Mouse (Mus musculus) lung, embryonic 14.5 days (tissue): Measurements from ENCODE around the gene Slc41a1. TPM values are rescaled to one million over a fixed set of nuclear protein-coding genes. Genes with fewer than 3 reads are reported as not detected.
"Not testable (repeated sequence)": the region's sequence is repeated elsewhere in the genome, so short reads cannot be mapped to it uniquely, and the experiment has no call there.

Experiments
- ATAC-seq: fragments of 200-750 bp; cut with Nextera tagmentation; 2 replicates; pipeline ENCODE4 v1.8.0; 2017; ENCODE audit warnings: mild to moderate bottlenecking, moderate TSS enrichment, moderate library complexity; ENCODE audit not compliant: insufficient read depth
- DNase-seq: peaks from one replicate; pipeline ENCODE4 v3.0.0-alpha.2; 2015
- H3K27ac ChIP-seq: fragments of 300-500 bp; sonication (generic); 2 replicates; pipeline ENCODE4 v1.5.1; 2014; ENCODE audit warnings: low read depth, mild to moderate bottlenecking, moderate library complexity
- H3K27me3 ChIP-seq: fragments of 300-500 bp; sonication (generic); 2 replicates; pipeline ENCODE4 v1.6.1; 2014; ENCODE audit warnings: low read length, control low read depth; ENCODE audit not compliant: insufficient read depth
- H3K36me3 ChIP-seq: fragments of 300-500 bp; sonication (generic); 2 replicates; pipeline ENCODE4 v1.6.1; 2014; ENCODE audit warnings: control low read depth; ENCODE audit not compliant: insufficient read depth
- H3K4me1 ChIP-seq: fragments of 300-500 bp; sonication (generic); 2 replicates; pipeline ENCODE4 v1.6.1; 2014; ENCODE audit warnings: antibody characterized with exemption, control low read depth; ENCODE audit not compliant: insufficient read depth
- H3K4me2 ChIP-seq: fragments of 300-500 bp; sonication (generic); 2 replicates; pipeline ENCODE4 v1.6.1; 2014; ENCODE audit warnings: mild to moderate bottlenecking
- H3K4me3 ChIP-seq: fragments of 300-500 bp; sonication (generic); 2 replicates; pipeline ENCODE4 v1.5.1; 2014; ENCODE audit warnings: low read depth, low read length
- H3K9ac ChIP-seq: fragments of 300-500 bp; sonication (generic); 2 replicates; pipeline ENCODE4 v1.6.1; 2014
- H3K9me3 ChIP-seq: fragments of 300-500 bp; sonication (generic); 2 replicates; pipeline ENCODE4 v1.6.1; 2016; ENCODE audit warnings: low read depth, low read length, control low read depth
- CTCF ChIP-seq: IDR thresholded peaks from 2 replicates; pipeline ENCODE4 v1.5.1; 2016; ENCODE audit warnings: antibody characterized with exemption, low read depth
- WGBS: fragments of 180-500 bp; shearing (Covaris S2); extraction: QIAGEN DNeasy Blood & Tissue Kit; methylation state at CpG from one replicate; pipeline ENCODE4 v1.1.7; 2014; 5-methylcytosine and 5-hydroxymethylcytosine counted together
- polyA plus RNA-seq: library from polyadenylated mRNA; unstranded; fragments of >200 nt; fragmentation: Nextera tagmentation; extraction: Ambion mirVana; gene quantifications from 2 replicates; pipeline ENCODE4 v1.2.1, GENCODE M21; 2014

Slc41a1 gene
- polyA plus RNA-seq, 1 experiment from 2014 or later = 11.4 TPM

DNA sequence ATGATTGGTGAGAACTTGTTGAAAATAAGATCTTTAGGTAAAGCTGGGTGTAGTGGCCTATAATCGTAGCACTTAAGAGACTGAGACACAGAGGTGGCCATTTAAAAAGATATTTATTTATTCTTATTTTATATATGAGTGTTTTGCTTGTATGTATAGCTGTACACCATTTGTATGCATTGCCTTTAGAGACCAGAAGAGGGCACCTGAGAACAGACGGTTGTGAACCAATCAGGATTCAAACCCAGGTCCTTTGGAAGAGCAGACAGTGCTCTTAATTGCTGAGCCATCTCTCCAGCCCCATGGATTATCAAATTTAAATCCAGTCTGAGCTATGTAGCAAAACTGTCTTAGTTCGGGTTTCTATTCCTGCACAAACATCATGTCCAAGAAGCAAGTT lies 13.1 kb upstream of the Slc41a1 start:
- Histone ChIP-seq H3K9me3 (no peaks in the 10 kb centered on the region), H3K4me1 (no peaks in the 10 kb centered on the region), H3K27ac (no peak overlapping the region), H3K36me3 (no peaks in the 10 kb centered on the region), H3K9ac (no peak overlapping the region), H3K4me2 (no peak overlapping the region), H3K27me3 (no peaks in the 10 kb centered on the region), H3K4me3 (no peak overlapping the region)
- no peak for ATAC-seq
- no peak for TF ChIP-seq CTCF
- DNase-seq = peak; percentile 14
- WGBS = 81% methylated on average over 3 of the region's 3 CpGs

DNA sequence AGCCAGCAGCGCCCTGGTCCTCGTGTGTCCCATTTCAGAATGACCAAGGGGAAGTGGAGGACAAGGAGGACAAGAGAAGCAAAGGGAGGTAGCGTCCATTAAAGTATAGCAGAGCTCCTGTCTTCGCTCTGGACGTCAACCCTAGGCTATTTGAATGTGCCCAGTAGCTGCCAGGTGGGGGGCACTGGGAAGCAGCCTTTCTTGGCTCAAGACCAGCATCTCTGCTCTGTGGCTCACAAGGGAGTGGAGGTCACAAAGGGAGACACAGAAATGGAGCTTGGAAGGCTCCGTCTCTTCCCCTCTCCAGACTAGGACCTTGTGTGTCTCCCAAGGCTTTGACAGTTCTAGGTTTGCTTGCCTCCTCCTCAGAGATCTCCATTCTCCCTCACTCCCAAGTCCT lies 10.4 kb upstream of the Slc41a1 start:
- DNase-seq = no peak
- no peaks in the 10 kb centered on the region for H3K4me1 ChIP-seq
- H3K4me3 ChIP-seq = no peak overlapping the region
- no peak for ATAC-seq
- no peak overlapping the region for H3K4me2 ChIP-seq
- H3K9ac ChIP-seq = no peak overlapping the region
- TF ChIP-seq CTCF = no peak
- no peaks in the 10 kb centered on the region for H3K27me3 ChIP-seq
- WGBS = 84% methylated on average over 6 of the region's 6 CpGs
- no peaks in the 10 kb centered on the region for H3K36me3 ChIP-seq
- no peaks in the 10 kb centered on the region for H3K9me3 ChIP-seq
- H3K27ac ChIP-seq = no peak overlapping the region

DNA sequence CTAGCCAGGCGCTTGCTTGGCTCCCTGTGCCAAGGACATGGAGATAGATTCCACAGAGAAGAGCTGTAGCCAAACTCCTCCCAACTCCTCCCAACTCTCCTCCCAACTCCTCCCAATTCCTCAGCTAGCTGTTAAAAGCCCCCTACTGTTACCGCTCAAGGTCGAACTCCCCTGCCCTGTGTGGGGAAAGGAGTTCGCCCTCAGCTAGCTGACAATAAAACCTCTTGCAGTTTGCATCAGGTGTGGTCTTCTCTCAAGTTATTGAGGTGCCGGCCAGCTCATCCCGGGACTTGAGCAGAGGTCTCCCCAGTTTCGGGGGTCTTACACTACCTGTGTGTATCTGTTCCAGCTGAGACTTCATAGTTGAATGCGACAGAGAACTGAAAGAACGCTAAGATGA lies 6.9 kb upstream of the Slc41a1 start:
- H3K4me2 ChIP-seq, H3K9me3 ChIP-seq, H3K4me1 ChIP-seq, H3K9ac ChIP-seq, DNase-seq, H3K4me3 ChIP-seq, H3K27ac ChIP-seq, H3K36me3 ChIP-seq, H3K27me3 ChIP-seq, ATAC-seq: not testable (repeated sequence)
- 76% methylated on average over 8 of the region's 9 CpGs for WGBS

DNA sequence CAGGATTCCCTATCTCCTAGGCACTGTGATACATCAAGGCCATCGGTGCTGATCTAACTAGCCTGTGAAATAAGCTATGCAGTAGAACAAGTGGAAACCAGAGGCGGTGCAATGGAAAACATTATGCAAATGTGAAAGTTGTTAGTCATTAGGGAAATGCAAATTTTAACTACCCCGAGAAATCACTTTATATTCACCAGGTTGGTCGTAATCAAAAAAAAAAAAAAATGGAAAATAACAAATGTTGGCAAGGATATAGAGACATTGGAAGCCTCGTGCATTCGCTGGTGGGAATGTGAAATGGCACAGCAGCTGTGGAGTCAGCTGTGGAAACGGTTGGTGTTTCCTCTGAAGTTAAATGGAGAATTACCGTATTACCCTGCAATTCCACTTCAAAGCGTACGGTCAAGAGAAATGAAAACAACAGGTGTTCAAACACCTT lies 6.4 kb upstream of the Slc41a1 start:
- TF ChIP-seq CTCF = no peak
- no peaks in the 10 kb centered on the region for H3K36me3 ChIP-seq
- H3K9ac ChIP-seq = no peak overlapping the region
- no peaks in the 10 kb centered on the region for H3K4me1 ChIP-seq
- 59% methylated on average over 10 of the region's 10 CpGs for WGBS
- no peaks in the 10 kb centered on the region for H3K27me3 ChIP-seq
- H3K9me3 ChIP-seq = no peaks in the 10 kb centered on the region
- H3K4me3 ChIP-seq = no peak overlapping the region
- no peak overlapping the region; the same call in 1 of the 2 replicates for H3K27ac ChIP-seq
- no peak overlapping the region for H3K4me2 ChIP-seq
- ATAC-seq = no peak
- DNase-seq = no peak

DNA sequence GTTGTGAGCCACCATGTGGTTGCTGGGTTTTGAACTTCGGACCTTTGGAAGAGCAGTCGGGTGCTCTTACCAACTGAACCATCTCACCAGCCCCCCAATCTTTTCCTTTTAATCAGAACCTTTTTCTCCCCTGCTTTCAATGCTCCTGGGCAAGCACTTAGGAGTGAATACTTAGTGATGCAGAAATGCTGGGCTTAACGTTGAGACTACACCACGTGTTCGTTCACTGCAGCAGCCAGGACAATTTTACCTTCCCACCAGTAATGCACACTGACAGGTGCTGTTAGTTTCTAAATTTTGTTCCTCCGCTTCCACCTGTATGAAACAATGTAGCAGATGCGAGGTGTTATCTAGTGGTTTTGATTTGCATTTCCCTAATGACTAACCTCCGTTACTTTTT lies 5.0 kb upstream of the Slc41a1 start:
- no peak for TF ChIP-seq CTCF
- no peaks in the 10 kb centered on the region for H3K27me3 ChIP-seq
- peaks cover 6% of the 10 kb centered on the region for H3K4me1 ChIP-seq
- no peak overlapping the region for H3K4me3 ChIP-seq
- no peak overlapping the region for H3K27ac ChIP-seq
- 83% methylated on average over 8 of the region's 8 CpGs for WGBS
- ATAC-seq = no peak
- no peak for DNase-seq
- H3K4me2 ChIP-seq = no peak overlapping the region
- no peaks in the 10 kb centered on the region for H3K36me3 ChIP-seq
- H3K9me3 ChIP-seq = no peaks in the 10 kb centered on the region
- H3K9ac ChIP-seq = no peak overlapping the region

DNA sequence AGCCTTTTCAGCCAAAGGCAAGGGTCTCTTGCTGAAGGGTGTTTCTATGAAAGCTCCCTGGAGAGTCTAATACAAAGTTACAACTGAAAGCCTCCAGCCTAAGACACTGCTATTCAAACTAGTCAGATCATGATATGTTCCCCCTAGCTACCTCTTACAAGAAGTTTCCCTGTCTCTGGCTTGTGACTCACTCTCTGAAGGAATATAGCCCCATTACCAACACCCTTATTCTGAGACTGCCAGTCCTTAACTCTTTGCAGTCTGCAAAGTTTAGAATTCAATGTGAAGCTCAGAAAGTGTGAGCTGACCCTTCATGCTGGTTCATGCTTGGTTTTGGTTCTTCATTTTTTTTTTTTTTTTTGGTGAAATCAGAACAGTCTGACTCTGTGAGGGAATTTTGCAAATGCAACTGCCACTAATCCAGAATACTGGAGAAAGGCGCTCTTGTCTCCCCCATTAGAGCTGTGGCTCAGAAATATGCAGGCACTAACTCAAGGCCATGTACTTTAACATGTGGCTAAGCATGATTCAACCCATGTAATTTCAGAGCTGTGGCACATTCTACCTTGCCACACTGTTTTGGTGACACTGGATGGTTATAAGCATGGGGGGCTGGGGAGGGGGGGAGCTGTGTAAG lies 4.3 kb upstream of the Slc41a1 start:
- no peak overlapping the region for H3K9ac ChIP-seq
- H3K27me3 ChIP-seq = no peaks in the 10 kb centered on the region
- no peaks in the 10 kb centered on the region for H3K36me3 ChIP-seq
- no peak overlapping the region for H3K27ac ChIP-seq
- H3K4me3 ChIP-seq = no peak overlapping the region
- no peak for ATAC-seq
- peaks cover 7% of the 10 kb centered on the region for H3K4me1 ChIP-seq
- H3K4me2 ChIP-seq = no peak overlapping the region
- no peak for TF ChIP-seq CTCF
- H3K9me3 ChIP-seq = no peaks in the 10 kb centered on the region
- 79% methylated on average over 1 of the region's 1 CpGs for WGBS
- DNase-seq = no peak

DNA sequence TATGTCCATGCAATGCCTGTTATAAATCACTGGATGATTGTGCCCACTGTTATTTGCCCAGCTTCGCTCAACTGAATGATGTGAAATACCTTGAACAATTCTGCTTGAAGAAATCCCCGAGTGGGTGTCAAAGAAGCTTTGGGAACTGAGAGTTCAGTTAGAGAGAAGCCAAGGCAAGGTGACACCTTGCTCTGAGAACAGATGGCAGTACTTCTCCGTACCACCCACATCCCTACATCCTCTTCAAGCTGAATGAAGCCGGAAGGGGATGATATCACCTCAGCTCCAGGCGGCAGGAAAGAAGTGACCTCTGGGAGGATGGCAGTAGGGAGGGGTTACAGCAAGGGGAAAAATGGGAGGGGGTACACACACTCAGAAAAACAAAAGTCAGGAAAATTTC lies 3.7 kb upstream of the Slc41a1 start:
- H3K4me2 ChIP-seq = no peak overlapping the region
- no peak for ATAC-seq
- no peak for TF ChIP-seq CTCF
- no peak overlapping the region for H3K9ac ChIP-seq
- no peak for DNase-seq
- H3K4me3 ChIP-seq = no peak overlapping the region
- H3K27me3 ChIP-seq = no peaks in the 10 kb centered on the region
- no peak overlapping the region for H3K27ac ChIP-seq
- no peaks in the 10 kb centered on the region for H3K9me3 ChIP-seq
- no peaks in the 10 kb centered on the region for H3K36me3 ChIP-seq
- 33% methylated on average over 5 of the region's 5 CpGs for WGBS
- H3K4me1 ChIP-seq = peaks cover 7% of the 10 kb centered on the region
